Mouse (Mus musculus) bone marrow macrophage, adult 2 months (primary cell): ENCODE results near the gene H2-M2. TPM values are rescaled to one million over a fixed set of nuclear protein-coding genes. Genes with fewer than 3 reads are reported as not detected.
"Not testable (repeated sequence)": the region's sequence is repeated elsewhere in the genome, so short reads cannot be mapped to it uniquely, and the experiment has no call there.

ENCODE experiments used
- H3K27ac ChIP-seq: 2 replicates; pipeline ENCODE4 v1.5.1; 2012; ENCODE audit warnings: low read depth, low read length; ENCODE audit not compliant: insufficient read depth
- H3K4me1 ChIP-seq: 2 replicates; pipeline ENCODE4 v1.6.1; 2012; ENCODE audit warnings: low read length; ENCODE audit not compliant: control insufficient read depth, insufficient read depth
- H3K4me3 ChIP-seq: 2 replicates; pipeline ENCODE4 v1.5.1; 2012; ENCODE audit warnings: mild to moderate bottlenecking, low read length, moderate library complexity; ENCODE audit not compliant: insufficient read depth
- CTCF ChIP-seq: IDR thresholded peaks from 2 replicates; pipeline ENCODE4 v1.5.1; 2012; ENCODE audit warnings: low read depth, mild to moderate bottlenecking, low read length, moderate library complexity
- POLR2A ChIP-seq: IDR thresholded peaks from 2 replicates; pipeline ENCODE4 v1.6.1; 2012; ENCODE audit warnings: mild to moderate bottlenecking, low read depth, low read length, borderline replicate concordance
- polyA plus RNA-seq: library from polyadenylated mRNA; stranded (reverse); fragments of >200 nt; gene quantifications from 2 replicates; pipeline ENCODE4 v1.2.4, GENCODE M21; 2012; ENCODE audit not compliant: missing spikeins, insufficient read depth, insufficient read length

Gene H2-M2
- 1.1 TPM in 1 of 2 replicates, not detected in the other for polyA plus RNA-seq

- H3K4me1 ChIP-seq, result peaks cover 8% of the 10 kb centered on the region
- H3K27ac ChIP-seq, result no peak within 1 kb of the TSS
- no peak within 1 kb of the TSS for H3K4me3 ChIP-seq
- TF ChIP-seq POLR2A, result no peak
Observed at GRCm38 (mm10) chr17:37483452-37483851, at the start of gene H2-M2. Gene H2-M2, minus strand, starts transcription at chr17:37483552.

- H3K4me1 ChIP-seq, result peaks cover 19% of the 10 kb centered on the region
- H3K27ac ChIP-seq, result peak overlapping the region; percentile 100
- H3K4me3 ChIP-seq, result peak overlapping the region; percentile 46
Observed at GRCm38 (mm10) chr17:37525427-37525826, 42.1 kb upstream of the H2-M2 start.

GRCm38 (mm10) chr17:37524612-37525011 is 41.3 kb upstream of the H2-M2 start:
- Histone ChIP-seq H3K27ac (peak overlapping the region; percentile 100), H3K4me1 (peaks cover 19% of the 10 kb centered on the region)

GRCm38 (mm10) chr17:37507730-37508129 is 24.4 kb upstream of the H2-M2 start, which contains the start of gene Olfr111:
Gene Olfr111, plus strand, starts transcription at chr17:37508030.
- TF ChIP-seq POLR2A (no peak), CTCF (no peak)
- Histone ChIP-seq H3K27ac (no peak within 1 kb of the TSS), H3K4me1 (no peaks in the 10 kb centered on the region), H3K4me3 (no peak within 1 kb of the TSS)

More at GRCm38 (mm10) chr17:37524612-37525011, 41.3 kb upstream of the H2-M2 start:
- H3K4me3 ChIP-seq, result not testable (repeated sequence)

- peak within 1 kb of the TSS; percentile 75 for H3K27ac ChIP-seq
- H3K4me1 ChIP-seq, result peaks cover 10% of the 10 kb centered on the region
- TF ChIP-seq CTCF, result no peak
- TF ChIP-seq POLR2A, result no peak
- H3K4me3 ChIP-seq, result no peak within 1 kb of the TSS
Observed at GRCm38 (mm10) chr17:37491930-37492518, 8.7 kb upstream of the H2-M2 start, which contains the start of gene Olfr110. Gene Olfr110, plus strand, starts transcription at chr17:37492468.

GRCm38 (mm10) chr17:37458616-37459015 is 24.7 kb downstream of the H2-M2 start, which contains the start of gene Olfr109:
Gene Olfr109, plus strand, starts transcription at chr17:37458916.
- Histone ChIP-seq H3K4me1 (0 out of 2 replicates have a peak, but pooled peaks cover 2% of the 10 kb centered on the region), H3K4me3 (no peak within 1 kb of the TSS), H3K27ac (no peak within 1 kb of the TSS)
- TF ChIP-seq CTCF (no peak), POLR2A (no peak)

- Histone ChIP-seq H3K4me1 (no peaks in the 10 kb centered on the region), H3K4me3 (no peak within 1 kb of the TSS), H3K27ac (no peak within 1 kb of the TSS)
- TF ChIP-seq POLR2A (no peak), CTCF (no peak)
Observed at GRCm38 (mm10) chr17:37445180-37445579, 38.2 kb downstream of the H2-M2 start, which contains the start of gene Olfr108. Gene Olfr108, plus strand, starts transcription at chr17:37445480.

Other genes starting within 250 kb of the H2-M2 start
- gene Olfr97, start 246.2 kb downstream of the H2-M2 start, polyA plus RNA-seq, result not detected in 2 replicates
- gene Olfr98, start 219.8 kb downstream of the H2-M2 start, polyA plus RNA-seq, result not detected in 2 replicates
- gene H2-M3, start 213.3 kb downstream of the H2-M2 start, polyA plus RNA-seq, result 48.3 and 53.5 TPM in 2 replicates
- not detected in 2 replicates for gene Olfr99, start 200.1 kb downstream of the H2-M2 start, polyA plus RNA-seq
- gene Olfr101, start 179.2 kb downstream of the H2-M2 start, polyA plus RNA-seq, result not detected in 2 replicates
- gene Olfr102, start 166.5 kb downstream of the H2-M2 start, polyA plus RNA-seq, result not detected in 2 replicates
- not detected in 2 replicates for gene Olfr103, start 143.9 kb downstream of the H2-M2 start, polyA plus RNA-seq
- gene Olfr104-ps, start 124.0 kb downstream of the H2-M2 start, polyA plus RNA-seq, result not detected in 2 replicates
- gene Olfr105-ps, start 104.5 kb downstream of the H2-M2 start, polyA plus RNA-seq, result not detected in 2 replicates
- gene Olfr106-ps, start 93.2 kb downstream of the H2-M2 start, polyA plus RNA-seq, result not detected in 2 replicates
- gene Olfr107, start 84.3 kb downstream of the H2-M2 start, polyA plus RNA-seq, result not detected in 2 replicates
- not detected in 2 replicates for gene Olfr108, start 38.1 kb downstream of the H2-M2 start, polyA plus RNA-seq
- gene Olfr109, start 24.6 kb downstream of the H2-M2 start, polyA plus RNA-seq, result 0.35 TPM in 1 of 2 replicates, not detected in the other
- gene Olfr110, start 8.9 kb upstream of the H2-M2 start, polyA plus RNA-seq, result 0.75 and 1.3 TPM in 2 replicates
- 4.6 and 5.8 TPM in 2 replicates for gene Olfr111, start 24.5 kb upstream of the H2-M2 start, polyA plus RNA-seq
- gene Olfr112, start 85.9 kb upstream of the H2-M2 start, polyA plus RNA-seq, result not detected in 2 replicates
- not detected in 2 replicates for gene Olfr113, start 94.1 kb upstream of the H2-M2 start, polyA plus RNA-seq
- not detected in 2 replicates for gene Olfr114, start 109.2 kb upstream of the H2-M2 start, polyA plus RNA-seq
- gene Olfr115, start 143.6 kb upstream of the H2-M2 start, polyA plus RNA-seq, result not detected in 2 replicates
- not detected in 2 replicates for gene Olfr116, start 143.6 kb upstream of the H2-M2 start, polyA plus RNA-seq
- gene Olfr117, start 180.2 kb upstream of the H2-M2 start, polyA plus RNA-seq, result 0.25 TPM in 1 of 2 replicates, not detected in the other
- not detected in 2 replicates for gene Olfr118, start 183.4 kb upstream of the H2-M2 start, polyA plus RNA-seq
- gene Olfr119, start 213.0 kb upstream of the H2-M2 start, polyA plus RNA-seq, result not detected in 2 replicates
- not detected in 2 replicates for gene Olfr120, start 238.3 kb upstream of the H2-M2 start, polyA plus RNA-seq